Mouse (Mus musculus) left cerebral cortex, postnatal 25 days (tissue): ENCODE measurements around the gene Lnx1. TPM values are rescaled to one million over a fixed set of nuclear protein-coding genes. Genes with fewer than 3 reads are reported as not detected.
A peak's percentile ranks its signal among the peaks of the same experiment; 100 is the strongest.

Experiments used
- DNase-seq, 2 experiments: peaks; one replicate each; pipeline ENCODE4 v3.0.0; 2022; ENCODE audit warnings: low spot score in 2 of 2, mixed read lengths in 1 of 2
- intact Hi-C: fragments of 180-260 bp; cut with DNase I; formaldehyde crosslinking; loops from one replicate; pipeline ENCODE4 v1.15.1; 2025
- total RNA-seq, 2 experiments: library from RNA; stranded (reverse); gene quantifications; 2 replicates each; pipeline ENCODE4 v1.2.3; 2021

Gene Lnx1
- total RNA-seq: 10 to 100 TPM; 26.6 to 28.6 TPM

DNA sequence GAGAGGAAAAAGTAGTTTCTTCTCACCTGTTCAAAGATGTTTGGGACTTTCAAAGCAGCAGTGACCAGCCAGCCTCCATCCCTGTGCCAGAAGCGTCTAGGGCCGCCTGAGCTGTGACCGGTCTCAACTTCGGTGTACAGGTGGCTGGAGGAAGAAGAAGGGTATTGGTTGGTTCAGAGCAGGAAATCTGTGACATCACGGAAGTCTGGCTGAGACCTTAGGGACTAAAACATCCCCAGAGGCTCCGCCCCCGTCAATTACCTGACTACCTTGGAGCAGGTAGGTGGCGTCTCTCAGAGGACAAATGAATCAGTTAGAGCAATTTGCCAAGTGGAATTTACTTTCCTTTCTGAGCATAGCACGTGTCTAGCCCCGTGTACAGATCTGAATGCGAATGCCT, at the start of gene Lnx1:
TSS of gene Lnx1 (minus strand) at position 147 of the 400 bp plus-strand sequence.
- no peak for DNase-seq
- intact Hi-C loops: no loop called here

- intact Hi-C loops: no loop called here
- no peak for DNase-seq
Measured at GRCm38 (mm10) chr5:74750501-74750900, 47.8 kb upstream of the Lnx1 start.

DNA sequence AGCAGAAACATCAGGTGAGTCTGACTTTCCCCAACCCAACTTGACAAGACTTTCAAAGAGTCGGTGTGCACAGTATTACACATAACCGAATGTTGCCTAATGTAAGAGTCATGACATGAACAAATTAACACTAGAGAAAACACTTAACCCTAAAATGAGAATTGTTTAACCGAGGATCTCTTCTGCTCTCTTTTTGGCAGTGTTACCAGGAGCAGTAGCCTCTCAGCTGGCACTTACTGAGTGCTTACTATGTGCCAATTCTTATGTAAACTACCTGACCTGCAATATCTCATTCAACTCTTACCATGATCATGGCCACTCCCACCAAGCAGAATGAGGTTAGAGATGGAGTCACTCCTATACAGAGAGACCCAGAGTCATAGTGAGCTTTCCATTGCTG, 44.8 kb upstream of the Lnx1 start:
- DNase-seq: no peak
- intact Hi-C loops: no loop called here

GRCm38 (mm10) chr5:74740951-74741350, 38.2 kb upstream of the Lnx1 start:
- intact Hi-C loops: no loop called here
- peak in 1 of 2 experiments; percentile 51 for DNase-seq

DNA sequence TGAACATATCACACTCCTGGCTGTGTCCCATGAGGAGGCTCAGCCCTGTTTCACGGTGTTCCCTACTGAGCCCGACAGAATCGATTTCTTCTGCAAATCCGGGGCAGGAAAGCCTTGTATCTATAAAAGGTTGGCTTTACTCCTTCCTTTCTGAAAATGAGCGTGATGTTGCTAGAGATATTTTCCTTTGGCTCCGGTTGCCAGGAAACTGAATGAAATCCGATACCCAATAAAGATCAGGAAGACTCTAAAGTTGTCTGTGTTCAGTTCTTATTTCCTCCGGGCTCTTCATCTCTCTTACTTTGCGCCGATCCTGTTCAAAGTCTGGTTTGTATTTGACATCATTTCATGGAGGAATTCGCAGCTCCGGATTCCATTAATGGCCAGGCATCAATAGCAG, 36.7 kb upstream of the Lnx1 start:
- peak; percentile 13 to 24 for DNase-seq
- intact Hi-C loops: no loop called here

GRCm38 (mm10) chr5:74738312-74738711, 35.6 kb upstream of the Lnx1 start:
- no peak for DNase-seq
- intact Hi-C loops: no loop called here

- intact Hi-C loops: no loop called here
- no peak for DNase-seq
Measured at GRCm38 (mm10) chr5:74733885-74734558, 31.3 kb upstream of the Lnx1 start.

DNA sequence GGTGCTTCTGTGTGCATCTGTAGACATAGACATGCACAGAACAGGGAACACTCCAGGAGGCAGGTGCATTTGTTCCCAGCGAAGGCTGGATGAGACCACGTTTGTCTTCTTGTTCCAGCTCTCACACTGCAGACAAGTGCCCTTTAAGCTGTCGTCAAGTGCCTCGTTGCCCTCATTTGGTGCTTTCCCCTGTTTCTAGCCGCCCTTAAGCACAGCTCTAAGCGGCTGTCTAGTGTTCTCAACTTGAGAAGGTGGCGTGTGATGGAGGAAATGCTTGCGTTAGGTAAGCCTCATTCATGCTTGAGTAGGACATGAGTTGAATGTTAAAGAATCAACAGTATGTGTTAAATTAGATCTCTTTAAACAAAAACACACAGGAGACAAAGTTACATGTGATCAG, 29.9 kb upstream of the Lnx1 start:
- intact Hi-C loops: no loop called here

DNA sequence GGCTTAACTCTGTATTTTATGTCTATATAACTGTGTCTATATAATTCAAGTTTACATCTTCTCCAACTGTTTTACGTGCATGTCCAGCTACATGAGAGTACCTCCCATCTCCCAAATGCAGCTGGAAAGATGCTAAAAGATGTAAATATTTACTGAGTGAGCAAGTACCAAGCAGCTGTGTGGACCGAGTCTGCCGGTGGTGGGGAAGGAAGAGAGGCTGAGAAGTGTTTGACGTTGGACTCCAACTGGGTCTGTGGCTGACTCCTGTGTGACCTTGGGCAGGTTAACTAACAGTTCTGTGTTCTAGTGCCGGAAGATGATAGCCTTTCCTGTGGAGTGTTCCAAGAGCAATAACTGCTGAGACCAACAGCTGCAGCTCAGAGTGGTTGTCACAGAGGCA, 27.9 kb upstream of the Lnx1 start:
- no peak for DNase-seq
- intact Hi-C loops: no loop called here

More for the DNA sequence above, 29.9 kb upstream of the Lnx1 start:
- DNase-seq: no peak

DNA sequence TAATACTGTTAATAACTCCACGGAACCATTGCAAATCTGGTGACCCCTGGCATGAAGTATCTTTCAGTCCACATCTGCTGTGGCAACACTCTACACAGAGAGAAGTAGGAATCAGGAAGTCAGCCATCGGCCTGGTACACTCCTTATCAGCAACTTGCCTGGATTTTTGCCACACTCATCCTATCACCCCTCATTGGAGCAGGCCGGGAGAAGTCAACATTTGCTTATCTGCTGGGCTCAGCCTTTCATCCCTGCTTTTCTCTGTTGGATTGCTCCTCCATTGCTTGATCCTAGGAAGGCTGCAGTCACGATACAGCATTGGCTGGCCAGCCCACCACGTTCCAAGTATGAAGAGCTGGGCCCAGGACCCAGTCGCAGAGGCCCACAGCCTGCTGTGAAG, 26.9 kb upstream of the Lnx1 start:
- intact Hi-C loops: no loop called here
- no peak for DNase-seq

DNA sequence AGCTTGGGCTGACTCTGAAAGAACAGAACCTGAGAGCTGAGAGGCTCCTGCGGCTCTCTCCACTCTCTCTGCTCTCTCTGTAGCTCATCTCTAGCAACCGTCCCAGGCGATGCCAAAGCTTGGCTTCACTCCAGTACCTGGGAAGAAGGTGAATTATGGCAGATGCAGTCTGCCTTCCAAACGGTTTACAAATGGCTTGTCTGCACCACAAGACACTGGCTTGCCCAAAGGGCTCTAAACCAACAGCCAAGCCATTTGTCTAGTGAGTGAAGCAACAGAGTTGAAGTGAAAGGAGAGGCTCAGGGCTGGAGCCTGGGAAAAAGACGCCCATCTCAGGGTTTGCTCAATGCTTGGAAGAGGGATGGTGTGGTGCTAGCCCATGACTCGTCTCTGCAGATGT, 25.5 kb upstream of the Lnx1 start:
- intact Hi-C loops: no loop called here

GRCm38 (mm10) chr5:74727319-74727718, 24.6 kb upstream of the Lnx1 start:
- no peak for DNase-seq
- intact Hi-C loops: no loop called here

More for the DNA sequence above, 25.5 kb upstream of the Lnx1 start:
- DNase-seq: no peak

- DNase-seq: no peak
- intact Hi-C loops: no loop called here
Measured at GRCm38 (mm10) chr5:74725541-74725940, 22.8 kb upstream of the Lnx1 start.

DNA sequence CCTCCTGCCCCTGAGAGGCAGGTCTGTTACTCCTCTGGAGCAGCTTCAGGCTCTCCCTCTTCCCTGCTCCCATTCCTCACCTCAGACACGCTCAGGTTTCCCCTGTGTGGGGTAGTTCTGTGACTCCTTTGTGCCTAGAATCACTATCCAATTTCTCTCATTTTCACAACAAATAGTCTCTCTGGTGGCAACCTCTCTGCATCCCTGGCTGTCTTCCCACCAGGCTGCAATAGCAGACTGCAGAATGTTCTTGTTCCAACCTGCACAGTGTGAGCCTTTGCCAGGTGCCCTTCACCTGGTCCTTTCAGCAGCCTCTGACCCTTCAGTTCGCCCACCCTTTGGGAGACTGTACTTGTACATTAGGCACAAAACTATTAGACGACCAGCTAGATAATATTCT, 19.1 kb upstream of the Lnx1 start:
- intact Hi-C loops: no loop called here
- DNase-seq: no peak

DNA sequence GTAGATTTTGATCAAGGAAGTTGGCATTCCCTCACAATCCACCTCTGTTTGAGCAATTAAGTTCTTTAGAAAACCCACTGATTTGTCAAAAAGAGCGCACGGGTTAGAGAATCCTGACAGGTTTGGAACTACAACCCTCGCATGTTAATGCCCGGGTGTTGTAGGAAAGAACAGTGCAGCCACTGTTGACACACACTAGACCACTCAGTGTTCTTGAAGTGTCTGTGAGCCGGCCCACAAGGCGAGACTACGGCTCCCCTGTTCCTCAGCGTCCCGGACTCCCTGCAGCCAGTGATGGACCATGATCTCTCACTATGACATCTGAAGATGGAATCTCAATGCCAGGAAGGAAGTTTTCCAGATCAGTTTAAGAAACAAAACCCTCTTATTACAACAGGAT, 17.9 kb upstream of the Lnx1 start:
- DNase-seq: peak in 1 of 2 experiments; percentile 14
- intact Hi-C loops: no loop called here

GRCm38 (mm10) chr5:74716165-74716564, 13.5 kb upstream of the Lnx1 start:
- DNase-seq: no peak
- intact Hi-C loops: no loop called here

- intact Hi-C loops: no loop called here
- DNase-seq: no peak
Measured at GRCm38 (mm10) chr5:74712811-74713210, 10.1 kb upstream of the Lnx1 start.

- DNase-seq: no peak
- intact Hi-C loops: no loop called here
Measured at GRCm38 (mm10) chr5:74711988-74712387, 9.3 kb upstream of the Lnx1 start.

DNA sequence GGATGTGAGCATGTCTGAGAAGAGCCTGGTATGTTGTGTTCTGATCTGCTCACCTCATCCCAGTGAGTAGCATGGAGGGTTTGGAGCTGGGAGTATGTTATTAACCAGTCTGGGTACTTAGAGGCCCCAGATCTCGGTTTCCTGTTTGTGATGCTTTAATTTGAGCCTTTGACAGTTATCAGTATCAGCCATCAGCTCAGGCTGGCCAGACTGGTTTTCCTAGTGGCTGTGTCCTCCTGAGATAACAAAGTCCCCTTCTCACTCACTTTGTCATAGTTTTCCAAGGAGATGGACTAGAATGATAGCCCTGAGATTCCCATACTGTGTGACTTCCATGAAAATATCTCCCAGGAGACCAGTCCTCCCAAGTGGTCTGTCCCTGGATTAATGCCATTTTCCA, 8.3 kb upstream of the Lnx1 start:
- intact Hi-C loops: no loop called here
- DNase-seq: no peak

DNA sequence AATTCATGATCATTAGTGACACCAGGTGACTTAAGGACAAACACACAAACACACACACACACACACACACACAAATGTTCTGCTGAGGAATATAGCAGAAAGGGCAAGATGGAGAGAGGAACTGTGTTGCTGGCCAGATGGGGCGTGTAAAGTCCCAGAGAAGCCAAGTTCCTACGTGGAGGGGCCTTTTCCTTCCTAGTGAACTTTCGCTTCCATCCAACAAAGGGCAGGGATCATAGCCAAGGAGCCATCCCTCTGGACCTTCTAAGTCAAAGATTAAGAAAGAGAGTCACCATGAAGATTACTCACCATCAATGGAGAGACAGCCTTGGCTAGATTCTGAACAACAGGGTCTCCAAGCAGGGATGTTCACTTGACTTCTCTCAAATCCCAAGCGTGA, 7.5 kb upstream of the Lnx1 start:
- intact Hi-C loops: no loop called here
- DNase-seq: no peak

GRCm38 (mm10) chr5:74704460-74704790, 1.7 kb upstream of the Lnx1 start:
- peak; percentile 11 to 26 for DNase-seq
- intact Hi-C loops: no loop called here

DNA sequence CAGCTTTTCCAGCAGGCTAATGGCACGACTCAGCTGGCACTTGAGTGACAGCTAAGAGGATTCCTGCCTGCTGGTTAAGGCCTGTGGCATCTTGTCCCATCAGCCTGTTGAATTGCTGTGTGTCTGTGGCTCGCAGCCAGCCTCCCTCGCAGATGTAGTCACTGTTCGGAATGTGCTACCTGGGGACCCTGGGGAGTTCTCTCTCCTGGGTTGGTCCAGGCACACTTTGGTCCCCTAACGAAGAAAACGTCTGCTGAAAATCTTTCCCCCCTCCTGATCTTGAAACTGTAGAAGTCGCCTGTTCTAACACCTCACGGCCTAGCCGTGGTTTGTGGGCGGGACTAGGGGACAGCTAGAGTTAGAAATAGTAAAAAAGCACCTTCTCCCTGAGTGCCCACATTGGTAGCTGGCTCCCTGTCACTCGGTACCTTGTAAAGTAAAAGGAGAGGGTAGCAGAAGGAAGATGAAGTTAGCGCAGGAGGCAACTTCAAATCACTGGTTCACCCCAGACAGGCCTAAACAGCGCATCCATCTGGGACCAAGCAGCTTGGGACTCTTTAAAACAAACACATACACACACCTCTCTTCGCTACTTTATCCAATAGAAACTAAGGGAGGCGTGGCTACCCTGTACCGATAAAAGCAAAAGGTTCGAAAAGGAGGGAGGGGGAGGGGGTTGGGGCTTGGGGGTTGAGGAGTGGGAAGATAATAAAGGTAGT, 1.2 kb upstream of the Lnx1 start:
- DNase-seq: no peak
- intact Hi-C loops: no loop called here
